Mouse (Mus musculus): ENCODE results near the gene Ptprq.

Ptprq gene

GRCm38 (mm10) chr10:107485870-107486269 lies 234.0 kb downstream of the Ptprq start, which contains the start of gene Myf5:
Gene Myf5, minus strand, starts transcription at chr10:107486134.
- DNase-seq, result no peak

- no peak for DNase-seq
Observed at GRCm38 (mm10) chr10:107484050-107484449, 235.8 kb downstream of the Ptprq start.

GRCm38 (mm10) chr10:107473497-107473896 lies 246.4 kb downstream of the Ptprq start:
- DNase-seq, result no peak

GRCm38 (mm10) chr10:107471712-107472111 lies 248.1 kb downstream of the Ptprq start:
- no peak for DNase-seq

GRCm38 (mm10) chr10:107467819-107468218 lies 252.0 kb downstream of the Ptprq start:
- no peak for DNase-seq

Data from right cerebral cortex, postnatal 25 days (tissue).